Mouse (Mus musculus): Measurements from ENCODE around the gene Grpel1.
A peak's percentile ranks its signal among the peaks of the same experiment; 100 is the strongest.

The Grpel1 gene

GRCm38 (mm10) chr5:36461231-36461630 is 3.6 kb upstream of the Grpel1 start:
- no peak for DNase-seq (ENCODE audit: low spot score in 2 of 2)

GRCm38 (mm10) chr5:36462810-36463209 is 2.0 kb upstream of the Grpel1 start:
- peak; percentile 69 to 73 for DNase-seq (ENCODE audit: low spot score in 2 of 2)

DNA sequence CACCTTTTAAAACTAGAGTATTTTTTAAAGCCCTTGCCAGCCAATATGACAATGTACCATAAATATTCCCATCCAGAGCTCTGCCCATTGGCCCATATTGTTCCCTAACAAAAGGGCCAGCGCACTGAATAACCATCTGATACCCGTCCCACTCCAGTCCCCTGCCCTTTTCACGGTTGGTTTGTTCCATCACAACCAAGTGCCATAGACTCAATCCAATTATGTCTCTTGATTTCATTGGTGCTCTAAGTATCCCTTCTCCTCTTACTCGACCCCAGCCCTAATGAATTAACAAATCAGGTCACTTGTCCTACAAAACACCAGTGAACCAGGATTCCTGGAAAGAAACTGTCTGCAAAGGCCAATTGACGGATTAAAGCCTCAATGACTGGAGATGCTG is 1.4 kb upstream of the Grpel1 start:
- no peak for DNase-seq (ENCODE audit: low spot score in 2 of 2)

- DNase-seq (ENCODE audit: low spot score in 2 of 2), result no peak
Observed at GRCm38 (mm10) chr5:36465889-36466288, 1.1 kb downstream of the Grpel1 start.

- no peak for DNase-seq (ENCODE audit: low spot score in 2 of 2)
Observed at GRCm38 (mm10) chr5:36471206-36471605, 6.4 kb downstream of the Grpel1 start.

DNA sequence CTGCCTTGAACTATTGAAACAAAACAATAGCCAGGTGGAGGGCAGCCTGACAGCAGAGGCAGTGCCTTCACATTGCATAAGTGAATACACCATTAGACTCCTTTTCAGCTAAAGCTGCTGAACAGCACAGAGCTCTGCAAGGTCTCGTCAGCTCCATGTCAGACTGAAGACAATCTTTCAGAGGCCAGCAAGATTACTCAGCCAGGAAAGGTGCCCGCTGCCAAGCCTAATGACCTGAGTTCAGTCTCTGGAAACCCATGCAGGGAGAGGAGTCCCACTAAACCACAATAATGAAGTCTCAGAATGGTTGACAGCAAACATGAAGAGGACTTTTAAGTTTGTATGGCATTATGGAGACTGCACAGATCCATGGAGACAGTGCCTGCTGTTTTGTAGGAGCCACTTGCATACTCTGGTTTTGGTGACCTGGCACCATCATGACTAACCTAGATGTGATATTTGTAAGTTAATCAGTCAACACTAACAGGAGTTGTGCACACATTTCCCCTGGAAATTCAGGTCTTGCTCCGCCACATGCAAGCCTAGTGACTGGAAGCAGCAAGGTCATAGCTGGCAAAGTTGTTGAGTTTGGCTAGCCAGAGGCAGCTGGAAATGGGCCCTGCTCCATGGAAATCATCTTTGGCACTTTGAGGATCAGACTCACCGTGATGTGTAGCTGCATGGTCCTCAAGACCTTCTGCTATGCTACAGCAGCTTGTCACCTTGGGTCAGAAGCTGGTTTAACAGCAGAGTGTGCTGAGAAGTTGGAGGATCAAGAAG is 8.3 kb downstream of the Grpel1 start:
- no peak for DNase-seq (ENCODE audit: low spot score in 2 of 2)

GRCm38 (mm10) chr5:36474283-36474682 is 9.5 kb downstream of the Grpel1 start:
- DNase-seq (ENCODE audit: low spot score in 2 of 2), result peak; percentile 37 to 54

DNA sequence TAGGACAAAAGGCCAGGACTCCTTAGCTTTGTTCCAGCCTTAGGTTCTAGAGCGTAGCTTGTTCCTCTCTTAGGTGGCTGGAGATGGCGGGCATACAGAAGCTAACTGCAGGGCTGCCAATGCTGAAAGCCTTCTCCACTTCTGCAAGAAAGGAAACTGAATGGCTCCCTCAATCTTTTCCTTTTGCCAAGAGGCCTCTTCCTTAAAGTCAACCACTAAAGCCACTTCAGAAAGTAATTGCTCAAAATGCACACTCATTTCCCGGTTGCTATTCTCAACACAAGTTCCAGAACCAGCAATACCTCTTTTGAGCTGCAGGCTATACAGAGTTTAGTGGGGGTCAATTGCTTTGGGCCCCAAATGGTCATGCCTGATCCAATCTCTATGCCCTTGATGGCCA is 12.7 kb downstream of the Grpel1 start:
- DNase-seq (ENCODE audit: low spot score in 2 of 2), result no peak

- DNase-seq (ENCODE audit: low spot score in 2 of 2), result no peak
Observed at GRCm38 (mm10) chr5:36478540-36479420, 14.0 kb downstream of the Grpel1 start.

GRCm38 (mm10) chr5:36479735-36480134 is 14.9 kb downstream of the Grpel1 start:
- no peak for DNase-seq (ENCODE audit: low spot score in 2 of 2)

DNA sequence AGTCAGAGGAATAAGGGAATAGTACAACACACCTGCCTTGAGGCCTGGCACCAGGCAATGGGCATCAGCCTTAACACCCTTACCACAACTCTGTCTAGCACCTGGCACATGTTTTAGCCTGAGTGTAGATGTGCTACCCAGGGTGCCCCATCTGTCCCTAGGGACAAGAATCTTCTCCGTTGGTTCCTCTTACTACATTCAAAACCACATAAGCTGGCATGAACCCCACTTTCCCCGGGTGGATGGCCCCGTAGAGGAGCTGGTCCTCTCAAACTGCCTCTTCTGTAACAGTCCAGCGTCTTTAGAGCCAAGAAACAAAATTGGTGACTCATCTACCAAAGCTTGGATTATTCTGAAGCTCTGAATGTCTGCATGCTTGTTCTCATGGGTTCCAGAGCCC is 15.6 kb downstream of the Grpel1 start:
- DNase-seq (ENCODE audit: low spot score in 2 of 2), result no peak

DNA sequence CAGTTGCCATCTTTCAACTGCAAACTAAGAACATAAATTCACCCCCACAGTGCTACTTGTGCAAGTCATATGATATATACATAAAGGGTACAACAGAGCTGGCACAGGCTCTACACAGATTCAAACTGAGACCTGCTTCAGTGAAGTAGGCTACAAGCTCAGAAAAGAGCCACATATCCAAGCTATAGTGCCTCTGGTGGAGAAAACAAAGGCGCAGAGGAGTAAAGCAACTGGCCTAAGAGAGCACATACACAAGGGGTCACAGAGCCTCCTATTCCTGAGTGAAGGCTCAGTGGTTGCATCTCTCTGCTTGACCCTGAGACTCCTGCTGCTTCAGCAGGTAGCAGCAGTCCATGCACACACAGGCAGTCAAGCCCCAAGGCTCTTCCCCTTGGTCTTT is 16.3 kb downstream of the Grpel1 start:
- DNase-seq (ENCODE audit: low spot score in 2 of 2), result no peak

DNA sequence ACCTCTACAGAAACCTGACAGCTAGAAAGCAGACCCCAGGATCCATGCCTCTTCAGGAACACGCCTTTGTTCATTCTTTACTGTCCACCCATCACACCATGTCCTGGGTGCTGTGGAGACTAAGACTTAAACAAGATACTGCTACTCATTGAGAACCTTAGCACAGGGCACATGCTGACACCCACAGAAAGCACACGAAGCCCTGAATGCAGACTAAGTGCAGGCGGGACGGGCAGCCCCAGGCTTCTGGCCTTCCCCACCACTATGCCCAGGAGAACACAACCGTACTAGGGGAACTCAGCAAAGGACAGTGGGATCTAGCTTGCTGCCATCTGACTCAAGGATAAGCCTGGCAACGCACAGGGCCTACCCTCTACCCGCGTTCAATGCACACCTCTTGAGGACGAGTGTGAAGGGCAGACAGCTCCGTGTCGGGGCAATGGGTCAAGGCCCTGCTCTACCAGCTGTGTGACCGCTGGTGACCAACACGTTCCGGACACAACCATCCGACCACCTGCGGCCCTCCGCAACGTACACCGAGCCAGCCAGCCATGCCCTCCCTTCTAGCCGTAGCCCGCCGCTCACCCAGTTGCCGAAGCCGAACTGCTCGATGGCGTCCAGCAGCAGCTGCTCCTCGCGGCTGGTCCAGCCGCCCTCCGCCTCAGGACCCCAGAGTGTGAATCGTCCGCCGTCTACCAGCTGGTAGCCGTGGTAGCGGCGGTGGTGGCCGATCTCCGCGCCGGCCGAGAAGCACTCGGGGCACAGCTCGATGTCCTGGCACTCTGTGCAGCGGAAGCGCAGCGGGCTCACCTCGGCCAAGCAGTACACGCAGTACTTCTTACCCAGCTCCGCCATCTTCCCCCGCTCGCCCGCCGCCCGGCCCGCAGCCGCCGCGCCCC is 18.7 kb downstream of the Grpel1 start:
- peak; percentile 33 to 38 for DNase-seq (ENCODE audit: low spot score in 2 of 2)

DNA sequence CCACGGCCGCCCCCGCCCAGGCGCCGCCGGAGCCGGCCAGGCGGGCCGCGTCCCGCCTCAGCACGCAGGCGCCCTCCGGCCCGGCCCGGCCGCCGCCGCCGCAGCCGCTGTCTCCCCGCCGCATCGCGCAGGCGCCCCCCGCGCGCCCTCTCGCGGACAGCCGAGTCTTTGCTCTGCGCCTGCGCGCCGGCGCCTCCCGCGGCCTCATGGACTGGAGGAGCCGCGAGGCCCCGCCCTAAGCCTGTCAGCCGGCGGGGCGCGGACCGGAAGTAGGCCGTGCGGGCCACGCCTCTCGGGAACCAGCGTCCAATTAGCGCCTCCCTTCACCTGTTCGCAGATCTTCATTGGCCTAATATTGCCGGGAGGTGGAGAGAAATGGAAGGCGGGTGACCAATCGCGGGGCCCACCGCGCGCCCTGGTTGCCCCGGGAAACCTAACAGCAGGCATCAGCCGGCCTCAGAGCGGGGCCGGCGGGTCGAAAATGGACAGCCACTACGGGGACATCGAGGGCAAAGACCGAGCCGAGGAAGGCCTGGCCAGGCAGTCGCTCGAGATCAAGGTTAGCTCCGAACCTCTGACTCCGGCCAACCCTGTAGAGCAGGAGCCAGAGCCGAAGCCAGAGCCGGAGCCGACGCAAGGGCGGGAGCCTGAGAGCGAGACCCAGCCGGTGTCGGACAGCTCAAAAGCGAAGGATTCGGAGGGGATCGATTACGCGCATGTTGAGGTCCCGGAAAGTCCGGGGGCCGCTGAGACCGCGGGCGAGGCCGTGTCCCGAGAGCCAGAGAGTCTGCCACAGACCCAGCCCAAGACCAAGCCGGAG is 19.6 kb downstream of the Grpel1 start, which contains the start of the genes Tada2b and Ccdc96:
Gene Tada2b, minus strand, starts transcription at position 115 of the 820 bp plus-strand sequence.
Gene Ccdc96, plus strand, starts transcription at position 418 of the 820 bp plus-strand sequence.
- peak; percentile 92 to 97 for DNase-seq (ENCODE audit: low spot score in 2 of 2)

- no peak for DNase-seq (ENCODE audit: low spot score in 2 of 2)
Observed at GRCm38 (mm10) chr5:36485306-36485705, 20.5 kb downstream of the Grpel1 start.

DNA sequence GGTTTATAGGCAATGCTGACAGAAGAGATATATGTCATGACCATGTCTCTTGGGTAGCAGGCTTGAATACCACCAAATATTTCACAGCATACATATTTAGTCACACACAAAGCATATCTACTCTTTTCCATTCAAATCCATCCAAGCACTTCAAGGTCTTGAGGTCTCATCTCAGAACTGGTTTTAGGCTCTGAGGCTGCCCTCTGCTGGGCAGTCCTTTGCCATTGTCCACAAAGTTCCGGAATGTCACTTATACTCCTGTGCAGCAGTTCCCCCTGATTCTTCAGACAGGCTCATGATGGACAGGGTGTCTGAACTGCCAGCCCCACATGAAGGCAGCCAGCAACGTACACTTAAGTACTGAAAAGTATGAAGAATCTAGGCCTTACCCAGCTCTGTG is 24.4 kb downstream of the Grpel1 start:
- no peak for DNase-seq (ENCODE audit: low spot score in 2 of 2)

DNA sequence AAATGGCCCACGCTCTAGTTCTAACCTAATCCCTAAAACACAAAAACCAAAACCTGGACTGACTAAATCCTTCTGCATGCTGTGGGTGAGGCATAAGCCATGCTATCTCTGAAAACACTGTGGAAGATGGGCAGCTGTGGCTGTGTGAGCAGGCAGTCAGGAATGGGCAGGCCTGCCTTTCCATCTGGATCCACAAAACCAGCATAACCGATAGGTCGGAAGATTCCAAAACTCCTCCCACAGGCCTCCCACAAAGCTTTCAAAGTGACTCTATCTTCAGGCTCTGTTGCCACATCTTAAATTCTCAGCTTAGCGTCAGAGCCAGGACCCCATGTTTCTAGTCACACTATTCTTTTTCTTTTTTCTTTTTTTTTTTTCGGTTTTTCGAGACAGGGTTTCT is 29.1 kb downstream of the Grpel1 start:
- DNase-seq (ENCODE audit: low spot score in 2 of 2), result no peak

- no peak for DNase-seq (ENCODE audit: low spot score in 2 of 2)
Observed at GRCm38 (mm10) chr5:36494709-36495108, 29.9 kb downstream of the Grpel1 start.

DNA sequence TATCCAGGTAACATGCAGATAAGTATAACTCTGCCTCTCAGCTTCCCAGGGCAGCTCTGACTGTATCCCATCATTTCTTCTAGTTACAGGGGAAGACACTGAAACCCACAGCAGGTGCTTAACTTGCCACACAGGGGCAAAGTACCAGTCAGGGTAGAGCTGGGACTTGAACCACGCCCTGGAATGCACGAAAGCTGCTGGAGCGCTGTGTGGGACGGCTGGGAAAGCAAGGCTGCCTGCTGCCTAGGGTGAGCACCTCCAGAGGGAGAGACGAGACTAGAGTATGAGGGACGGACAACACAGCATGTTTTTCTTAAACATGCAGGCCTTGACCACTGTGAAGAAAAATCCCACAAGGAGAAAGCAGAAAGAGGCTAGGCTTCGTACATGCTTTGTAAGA is 40.4 kb downstream of the Grpel1 start:
- DNase-seq (ENCODE audit: low spot score in 2 of 2), result no peak

- DNase-seq (ENCODE audit: low spot score in 2 of 2), result no peak
Observed at GRCm38 (mm10) chr5:36505643-36506042, 40.8 kb downstream of the Grpel1 start.

GRCm38 (mm10) chr5:36508351-36508750 is 43.6 kb downstream of the Grpel1 start:
- DNase-seq (ENCODE audit: low spot score in 2 of 2), result no peak
